Mouse (Mus musculus): ENCODE data around the gene Poc1a.

DNA sequence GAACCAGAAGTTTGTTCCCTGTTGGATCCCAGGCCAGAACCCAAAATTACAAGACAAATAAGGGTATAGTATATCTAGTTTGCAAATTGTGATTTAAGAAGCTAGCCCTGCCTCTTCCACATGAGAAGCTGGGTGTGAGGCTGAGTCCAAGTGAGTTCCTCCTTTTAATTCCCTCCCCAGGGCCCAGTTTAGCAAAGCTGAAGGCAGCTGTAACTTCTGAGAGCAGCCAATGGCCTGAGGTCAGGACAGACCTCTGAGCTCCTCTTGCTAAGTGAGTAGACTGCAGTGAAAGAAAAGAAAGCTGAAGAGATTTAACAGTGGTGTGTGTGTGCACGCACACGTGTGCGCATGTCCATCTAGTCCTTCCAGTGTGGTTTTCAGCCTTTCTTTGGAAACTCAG is 41.6 kb downstream of the Poc1a start:
- no peak for TF ChIP-seq POLR2A (IDR thresholded peaks at IDR 0.05; ENCODE audit: insufficient read depth, low read length)
- TF ChIP-seq CTCF (IDR thresholded peaks at IDR 0.05; ENCODE audit: low read depth, low read length): no peak
